Mouse (Mus musculus) intestine, embryonic 16.5 days (tissue): ENCODE data around the gene Tradd. TPM values are rescaled to one million over a fixed set of nuclear protein-coding genes. Genes with fewer than 3 reads are reported as not detected.

Source experiments
- ATAC-seq: fragments of 200-750 bp; cut with Nextera tagmentation; 2 replicates; pipeline ENCODE4 v1.8.0; 2017; ENCODE audit warnings: moderate TSS enrichment, moderate library complexity
- H3K27ac ChIP-seq: fragments of 300-500 bp; sonication (generic); 2 replicates; pipeline ENCODE4 v1.5.1; 2014; ENCODE audit warnings: mild to moderate bottlenecking, low read length
- H3K27me3 ChIP-seq: fragments of 300-500 bp; sonication (generic); replicated peaks from 2 replicates; pipeline ENCODE4 v1.6.1; 2014; ENCODE audit warnings: low read length, control low read depth, mixed read lengths; ENCODE audit not compliant: control insufficient read depth, insufficient read depth
- H3K36me3 ChIP-seq: fragments of 300-500 bp; sonication (generic); 2 replicates; pipeline ENCODE4 v1.6.1; 2014; ENCODE audit warnings: low read length, control low read depth; ENCODE audit not compliant: control insufficient read depth, insufficient read depth
- H3K4me1 ChIP-seq: fragments of 300-500 bp; sonication (generic); 2 replicates; pipeline ENCODE4 v1.6.1; 2014; ENCODE audit warnings: low read length, control low read depth, mixed read lengths; ENCODE audit not compliant: control insufficient read depth, insufficient read depth
- H3K4me2 ChIP-seq: fragments of 300-500 bp; sonication (generic); 2 replicates; pipeline ENCODE4 v1.6.1; 2014; ENCODE audit warnings: low read depth, low read length, control low read depth
- H3K4me3 ChIP-seq: fragments of 300-500 bp; sonication (generic); 2 replicates; pipeline ENCODE4 v1.5.1; 2014; ENCODE audit warnings: mild to moderate bottlenecking, low read length
- H3K9ac ChIP-seq: fragments of 300-500 bp; sonication (generic); 2 replicates; pipeline ENCODE4 v1.6.1; 2014; ENCODE audit warnings: low read depth, low read length
- H3K9me3 ChIP-seq: fragments of 300-500 bp; sonication (generic); 2 replicates; pipeline ENCODE4 v1.6.1; 2016; ENCODE audit warnings: low read length, control low read depth; ENCODE audit not compliant: control insufficient read depth
- WGBS: fragments of 180-500 bp; shearing (Covaris S2); extraction: QIAGEN DNeasy Blood & Tissue Kit; methylation state at CpG from one replicate; pipeline ENCODE4 v1.1.7; 2014; 5-methylcytosine and 5-hydroxymethylcytosine counted together
- microRNA counts: library from miRNA; unstranded; fragments of <30 nt; microRNA quantifications from one replicate; lab custom pipeline; 2016
- microRNA-seq: library from miRNA; unstranded; fragments of <30 nt; microRNA quantifications from one replicate; pipeline ENCODE4, GENCODE M21; 2016
- polyA plus RNA-seq: library from polyadenylated mRNA; unstranded; fragments of >200 nt; fragmentation: Nextera tagmentation; extraction: Ambion mirVana; gene quantifications from 2 replicates; pipeline ENCODE4 v1.2.1, GENCODE M21; 2015

Gene Tradd
- polyA plus RNA-seq, 1 experiment from 2014 or later: 46.0 TPM

DNA sequence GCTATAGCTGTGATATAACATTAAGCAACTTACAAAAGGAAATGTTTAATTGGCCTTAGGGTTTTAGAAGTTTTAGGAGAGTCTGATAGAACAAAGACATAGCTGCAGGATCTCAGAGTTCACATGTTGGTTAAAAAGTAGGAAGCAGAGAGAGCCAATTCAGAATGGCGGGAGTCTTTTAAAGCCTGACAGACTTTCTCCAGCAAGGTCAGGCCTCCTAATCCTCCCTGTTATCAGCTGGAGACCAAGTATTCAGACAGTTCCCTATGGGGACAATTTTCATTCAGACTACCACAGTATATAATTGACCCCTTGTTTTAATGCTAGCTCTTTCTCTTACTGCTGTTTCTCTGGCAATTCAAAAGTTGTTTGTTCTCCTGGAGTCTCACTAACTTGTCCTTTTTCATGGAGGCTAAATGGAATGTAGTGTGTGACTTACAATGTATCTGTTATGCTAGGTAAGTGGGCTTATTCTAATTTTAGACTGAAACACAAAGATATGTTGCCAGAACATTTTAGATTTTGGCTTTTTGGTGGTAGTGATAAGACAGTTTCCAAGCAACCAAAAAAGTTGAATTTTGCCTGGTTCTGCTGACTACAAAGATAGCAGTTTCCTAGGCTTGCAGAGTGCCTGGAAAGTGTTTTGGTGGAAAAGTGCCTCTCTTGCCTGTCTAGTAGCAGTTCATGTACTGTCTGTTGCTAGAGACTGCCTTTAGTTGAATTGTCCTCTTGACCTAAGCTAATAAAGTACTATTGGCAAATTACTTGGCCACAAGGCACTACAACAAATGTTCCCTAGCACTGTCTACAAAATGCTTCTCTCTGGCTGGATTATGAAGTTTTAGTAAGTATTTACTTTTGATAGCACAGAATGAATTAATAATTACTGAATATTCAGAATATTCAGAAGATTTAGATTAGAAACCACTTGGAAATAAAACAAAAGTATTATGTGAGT, 55.0 kb downstream of the Tradd start:
- no peak overlapping the region for H3K27ac ChIP-seq
- no peak for ATAC-seq
- H3K27me3 ChIP-seq: no peaks in the 10 kb centered on the region
- H3K4me1 ChIP-seq: no peaks in the 10 kb centered on the region
- no peak overlapping the region for H3K4me2 ChIP-seq
- H3K36me3 ChIP-seq: no peaks in the 10 kb centered on the region
- WGBS: 61% methylated on average over 1 of the region's 1 CpGs
- no peak overlapping the region for H3K4me3 ChIP-seq
- no peaks in the 10 kb centered on the region for H3K9me3 ChIP-seq
- H3K9ac ChIP-seq: no peak overlapping the region

MicroRNAs within 50 kb of the gene (microRNA counts, 519-probe panel; counts per million panel counts)
- 2,231 counts per million, percentile 52 among the panel's probes with 10 or more counts for microRNA mmu-miR-328 (lab: Ali Mortazavi, UCI)

Small RNA genes within 50 kb of the gene (microRNA-seq; reads per million reads assigned to microRNA genes)
- gene Gm27320 (not detected), gene Mir328 (175 reads per million, percentile 55 among the genes with 10 or more reads in this experiment)

Other genes with a start within 250 kb of the Tradd start
- gene Ces3a, start 216.0 kb downstream of the Tradd start, polyA plus RNA-seq: not detected in 2 replicates
- not detected in 2 replicates for gene Ces3b, start 180.9 kb downstream of the Tradd start, polyA plus RNA-seq
- gene Ces4a, start 132.8 kb downstream of the Tradd start, polyA plus RNA-seq: not detected in 2 replicates
- 27.4 and 28.2 TPM in 2 replicates for gene Cbfb, start 93.9 kb downstream of the Tradd start, polyA plus RNA-seq
- gene D230025D16Rik, start 39.5 kb downstream of the Tradd start, polyA plus RNA-seq: 20.6 and 21.7 TPM in 2 replicates
- 16.2 and 17.5 TPM in 2 replicates for gene B3gnt9, start 9.5 kb downstream of the Tradd start, polyA plus RNA-seq
- gene Fbxl8, start within 50 bp of the Tradd start, polyA plus RNA-seq: 6.0 and 6.8 TPM in 2 replicates
- gene Hsf4, start 5.2 kb upstream of the Tradd start, polyA plus RNA-seq: 0.17 and 0.18 TPM in 2 replicates
- gene Nol3, start 11.5 kb upstream of the Tradd start, polyA plus RNA-seq: 1.3 and 1.4 TPM in 2 replicates
- gene 4931428F04Rik, start 25.3 kb upstream of the Tradd start, polyA plus RNA-seq: 6.7 and 7.2 TPM in 2 replicates
- 6.6 and 7.4 TPM in 2 replicates for gene Exoc3l, start 31.5 kb upstream of the Tradd start, polyA plus RNA-seq
- 86.7 and 89.2 TPM in 2 replicates for gene E2f4, start 33.1 kb upstream of the Tradd start, polyA plus RNA-seq
- gene Elmo3, start 41.0 kb upstream of the Tradd start, polyA plus RNA-seq: 28.0 and 30.3 TPM in 2 replicates
- 1.5 and 1.8 TPM in 2 replicates for gene Lrrc29, start 61.7 kb upstream of the Tradd start, polyA plus RNA-seq
- 141 and 142 TPM in 2 replicates for gene Tmem208, start 61.7 kb upstream of the Tradd start, polyA plus RNA-seq
- gene Fhod1, start 83.3 kb upstream of the Tradd start, polyA plus RNA-seq: 1.4 and 1.8 TPM in 2 replicates
- gene Slc9a5, start 84.2 kb upstream of the Tradd start, polyA plus RNA-seq: 0.93 and 1.1 TPM in 2 replicates
- 0.06 and 0.15 TPM in 2 replicates for gene Plekhg4, start 108.7 kb upstream of the Tradd start, polyA plus RNA-seq
- gene Kctd19, start 148.9 kb upstream of the Tradd start, polyA plus RNA-seq: 0.04 TPM in 1 of 2 replicates, not detected in the other
- 0.07 TPM in 1 of 2 replicates, not detected in the other for gene Lrrc36, start 149.0 kb upstream of the Tradd start, polyA plus RNA-seq
- 41.9 and 42.3 TPM in 2 replicates for gene Tppp3, start 206.9 kb upstream of the Tradd start, polyA plus RNA-seq
- 17.5 and 18.5 TPM in 2 replicates for gene Zdhhc1, start 232.3 kb upstream of the Tradd start, polyA plus RNA-seq